13 mouse cellular contexts compared by ENCODE assay signal in the genomic region with DNA sequence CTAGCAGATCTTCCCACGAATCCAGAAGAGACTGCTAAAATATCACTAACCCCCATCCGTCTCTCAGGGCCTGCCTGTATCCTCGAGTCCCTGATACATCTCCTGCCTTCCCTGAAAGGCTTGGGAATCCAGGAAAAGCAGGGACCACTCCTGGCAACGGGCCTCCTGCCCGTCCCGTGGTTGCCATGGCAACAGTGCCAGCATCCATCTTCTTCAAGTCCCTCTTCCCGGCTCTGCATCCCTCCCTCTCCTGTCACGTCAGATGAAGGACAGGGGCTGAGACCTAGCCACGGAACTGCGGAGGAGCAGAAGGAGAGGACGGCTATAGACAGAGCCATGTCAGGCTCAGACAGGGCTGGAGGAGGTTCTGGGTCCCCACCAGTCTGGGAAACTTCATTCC.
DNase-seq lines count a peak whose midpoint lies in the region; ATAC-seq lines count a peak whose summit lies in the region.
"Had no signal": no experiment of that assay in that cellular context is flagged by ENCODE, and none has a peak within 500 bp of the region (broad histone marks: within the 10 kb centered on the region; RNA-seq: fewer than 3 reads in every experiment).

No protein-coding gene starts in this region.

- H3K4me2 ChIP-seq in neural tube, embryonic 14.5 days (ENCODE audit: low read depth, low read length): no peak overlapping the region
- H3K4me2 ChIP-seq: embryonic facial prominence, embryonic 15.5 days had no signal

- whole genome bisulfite sequencing in forebrain, embryonic 10.5 days: 51% methylated on average over 11 of the region's 11 CpGs
- WGBS in neural tube, embryonic 14.5 days: 12% methylated on average over 11 of the region's 11 CpGs

- no peak overlapping the region for H3K4me3 ChIP-seq in forebrain, embryonic 10.5 days
- no peak overlapping the region for H3K4me3 ChIP-seq in neural tube, embryonic 14.5 days (ENCODE audit: low read depth, low read length)
- H3K4me3 ChIP-seq: embryonic facial prominence, embryonic 15.5 days had no signal

- H3K9ac ChIP-seq in neural tube, embryonic 14.5 days (replicated peaks; ENCODE audit: low read depth, low read length): no peak overlapping the region
- H3K9ac ChIP-seq: embryonic facial prominence, embryonic 15.5 days had no signal

- peaks cover 40% of the 10 kb centered on the region for H3K4me1 ChIP-seq in forebrain, embryonic 10.5 days
- H3K4me1 ChIP-seq in neural tube, embryonic 14.5 days (ENCODE audit: control insufficient read depth, insufficient read depth, low read length): 0 out of 2 replicates have a peak, but pooled peaks cover 6% of the 10 kb centered on the region
- H3K4me1 ChIP-seq: embryonic facial prominence, embryonic 15.5 days had no signal

- peak; percentile 81 for ATAC-seq in neural tube, embryonic 14.5 days (ENCODE audit: low read depth)
- ATAC-seq in erythroblast, adult 5-6 weeks (replicated peaks; ENCODE audit: low FRiP score, poor library complexity, severe bottlenecking): no peak

- no peak overlapping the region for H3K27ac ChIP-seq in forebrain, embryonic 10.5 days
- H3K27ac ChIP-seq in neural tube, embryonic 14.5 days (ENCODE audit: low read depth, low read length): peak overlapping the region; percentile 36; the same call in 1 of the 2 replicates
- H3K27ac ChIP-seq: embryonic facial prominence, embryonic 15.5 days had no signal

- no peaks in the 10 kb centered on the region for H3K36me3 ChIP-seq in forebrain, embryonic 10.5 days (replicated peaks)
- no peaks in the 10 kb centered on the region for H3K36me3 ChIP-seq in neural tube, embryonic 14.5 days (ENCODE audit: control insufficient read depth, insufficient read depth, low read length)
- H3K36me3 ChIP-seq: embryonic facial prominence, embryonic 15.5 days had no signal

- peak; percentile 23 for DNase-seq in forebrain, embryonic 10.5 days (ENCODE audit: extremely low spot score, low spot score)
- DNase-seq in frontal cortex, postnatal 36 days (ENCODE audit: low spot score in 2 of 2): peak; percentile 49 to 57
- peak; percentile 80 to 88 for DNase-seq in left cerebral cortex, postnatal 14 days (ENCODE audit: low spot score in 2 of 2)
- no peak for DNase-seq in urinary bladder, postnatal 25 days (ENCODE audit: low spot score)
- DNase-seq in heart, postnatal 14 days: no peak
- no peak for DNase-seq in cerebellum, adult 9-10 months
- DNase-seq: adrenal gland, postnatal 36 days; kidney, postnatal 25 days; lung, adult 2 months; thymus, postnatal 36 days had no signal

- no peaks in the 10 kb centered on the region for H3K9me3 ChIP-seq in forebrain, embryonic 10.5 days
- no peaks in the 10 kb centered on the region for H3K9me3 ChIP-seq in neural tube, embryonic 14.5 days (ENCODE audit: control insufficient read depth, low read length)
- H3K9me3 ChIP-seq: embryonic facial prominence, embryonic 15.5 days had no signal

- intact Hi-C loops in left cerebral cortex, postnatal 14 days (cut with DNase I): no loop called here
- intact Hi-C loops in heart, postnatal 14 days (cut with DNase I): no loop called here

- peaks cover 17% of the 10 kb centered on the region; the same call in 1 of the 2 replicates for H3K27me3 ChIP-seq in forebrain, embryonic 10.5 days (ENCODE audit: poor library complexity, severe bottlenecking)
- H3K27me3 ChIP-seq in neural tube, embryonic 14.5 days (ENCODE audit: control insufficient read depth, insufficient read depth, low read length): no peaks in the 10 kb centered on the region

Comparison
In these comparisons a context has a peak if more than half of its experiments do, and no peak if none do; other contexts are left out.
1. DNase-seq: peak in forebrain, embryonic 10.5 days (single experiment), frontal cortex, postnatal 36 days (2 of 2) and left cerebral cortex, postnatal 14 days (2 of 2); none in urinary bladder, postnatal 25 days (single experiment), heart, postnatal 14 days (0 of 2) and cerebellum, adult 9-10 months (single experiment).